Mouse (Mus musculus) induced T-regulatory cell, adult 2 months (primary cell): ENCODE measurements around the gene Lexm.

Experiments
- DNase-seq: peaks from one replicate; pipeline ENCODE4 v3.0.0-alpha.2; 2012; ENCODE audit warnings: low read depth

Lexm gene

GRCm38 (mm10) chr4:106624271-106624670, 7.2 kb upstream of the Lexm start:
- no peak for DNase-seq

GRCm38 (mm10) chr4:106622712-106623111, 5.7 kb upstream of the Lexm start:
- DNase-seq = no peak

- DNase-seq = no peak
These were observed 5.0 kb upstream of the Lexm start, which contains the start of gene Ttc22 for GRCm38 (mm10) chr4:106622030-106622493. TSS of gene Ttc22 (plus strand) at chr4:106622432.

GRCm38 (mm10) chr4:106621428-106621827, 4.4 kb upstream of the Lexm start:
- DNase-seq = no peak

- DNase-seq = no peak
These were observed 1.9 kb upstream of the Lexm start for GRCm38 (mm10) chr4:106618898-106619297.

- DNase-seq = peak; percentile 30
These were observed 1.4 kb downstream of the Lexm start for GRCm38 (mm10) chr4:106615637-106616036.

GRCm38 (mm10) chr4:106614881-106615280, 2.2 kb downstream of the Lexm start:
- DNase-seq = no peak

GRCm38 (mm10) chr4:106614180-106614797, 2.8 kb downstream of the Lexm start:
- DNase-seq = peak; percentile 74

- DNase-seq = peak; percentile 33
These were observed 3.5 kb downstream of the Lexm start for GRCm38 (mm10) chr4:106613560-106613959.

- DNase-seq = no peak
These were observed 3.9 kb downstream of the Lexm start for GRCm38 (mm10) chr4:106613105-106613504.

- DNase-seq = no peak
These were observed 9.1 kb downstream of the Lexm start for GRCm38 (mm10) chr4:106607905-106608304.

- DNase-seq = no peak
These were observed 10.1 kb downstream of the Lexm start for GRCm38 (mm10) chr4:106606639-106607554.

- DNase-seq = no peak
These were observed 16.3 kb downstream of the Lexm start for GRCm38 (mm10) chr4:106600770-106601169.

- DNase-seq = peak; percentile 18
These were observed 17.6 kb downstream of the Lexm start for GRCm38 (mm10) chr4:106599415-106599814.

- no peak for DNase-seq
These were observed 19.3 kb downstream of the Lexm start for GRCm38 (mm10) chr4:106597741-106598140.

- no peak for DNase-seq
These were observed 20.0 kb downstream of the Lexm start for GRCm38 (mm10) chr4:106597055-106597454.

- DNase-seq = peak; percentile 18
These were observed 20.8 kb downstream of the Lexm start for GRCm38 (mm10) chr4:106596200-106596599.

GRCm38 (mm10) chr4:106593636-106594035, 23.4 kb downstream of the Lexm start:
- peak; percentile 44 for DNase-seq

- peak; percentile 27 for DNase-seq
These were observed 26.2 kb downstream of the Lexm start for GRCm38 (mm10) chr4:106590871-106591270.

GRCm38 (mm10) chr4:106590142-106590541, 26.9 kb downstream of the Lexm start:
- DNase-seq = peak; percentile 43

- DNase-seq = no peak
These were observed 30.0 kb downstream of the Lexm start for GRCm38 (mm10) chr4:106587075-106587474.

GRCm38 (mm10) chr4:106584665-106585064, 32.4 kb downstream of the Lexm start:
- DNase-seq = no peak
